Mouse (Mus musculus) spleen, adult 12 weeks (tissue): ENCODE results near the gene Rita1.
A peak's percentile ranks its signal among the peaks of the same experiment; 100 is the strongest.

Source experiments
- DNase-seq: peaks from one replicate; pipeline ENCODE4 v3.0.0; 2022; ENCODE audit warnings: low spot score

The Rita1 gene

GRCm38 (mm10) chr5:120612442-120612821 is at the start of gene Rita1, which contains the start of gene Ddx54:
Rita1 (minus strand) TSS chr5:120612589.
Ddx54 (plus strand) TSS chr5:120612739.
- DNase-seq = no peak

GRCm38 (mm10) chr5:120660816-120661215 is 48.4 kb upstream of the Rita1 start:
- DNase-seq = no peak

- no peak for DNase-seq
Measured at GRCm38 (mm10) chr5:120656281-120656751, 43.9 kb upstream of the Rita1 start.

- no peak for DNase-seq
Measured at GRCm38 (mm10) chr5:120653873-120654272, 41.5 kb upstream of the Rita1 start.

- DNase-seq = no peak
Measured at GRCm38 (mm10) chr5:120652915-120653701, 40.7 kb upstream of the Rita1 start.

- DNase-seq = no peak
Measured at GRCm38 (mm10) chr5:120651230-120651629, 38.8 kb upstream of the Rita1 start.

- DNase-seq = no peak
Measured at GRCm38 (mm10) chr5:120649938-120650337, 37.5 kb upstream of the Rita1 start.

GRCm38 (mm10) chr5:120649374-120649933 is 37.1 kb upstream of the Rita1 start:
- DNase-seq = peak; percentile 17

- DNase-seq = peak; percentile 67
Measured at GRCm38 (mm10) chr5:120648569-120649373, 36.4 kb upstream of the Rita1 start, which contains the start of gene Rasal1. Rasal1 (plus strand) TSS chr5:120648812.

GRCm38 (mm10) chr5:120647814-120648491 is 35.6 kb upstream of the Rita1 start:
- no peak for DNase-seq

- DNase-seq = no peak
Measured at GRCm38 (mm10) chr5:120647361-120647760, 35.0 kb upstream of the Rita1 start.

- DNase-seq = no peak
Measured at GRCm38 (mm10) chr5:120645851-120646250, 33.5 kb upstream of the Rita1 start.

GRCm38 (mm10) chr5:120644227-120644626 is 31.8 kb upstream of the Rita1 start:
- no peak for DNase-seq

GRCm38 (mm10) chr5:120643365-120644085 is 31.1 kb upstream of the Rita1 start:
- no peak for DNase-seq

- DNase-seq = no peak
Measured at GRCm38 (mm10) chr5:120640094-120640493, 27.7 kb upstream of the Rita1 start.

GRCm38 (mm10) chr5:120635633-120636032 is 23.2 kb upstream of the Rita1 start:
- no peak for DNase-seq

GRCm38 (mm10) chr5:120634860-120635259 is 22.5 kb upstream of the Rita1 start:
- DNase-seq = no peak

GRCm38 (mm10) chr5:120634131-120634530 is 21.7 kb upstream of the Rita1 start, which contains the start of gene Cfap73:
Cfap73 (minus strand) TSS chr5:120634235.
- no peak for DNase-seq

GRCm38 (mm10) chr5:120631892-120632291 is 19.5 kb upstream of the Rita1 start:
- DNase-seq = no peak

GRCm38 (mm10) chr5:120631128-120631527 is 18.7 kb upstream of the Rita1 start:
- DNase-seq = no peak

- no peak for DNase-seq
Measured at GRCm38 (mm10) chr5:120628624-120629023, 16.2 kb upstream of the Rita1 start.
